Mouse (Mus musculus): ENCODE results near the gene Abr.

- TF ChIP-seq MYOG (IDR thresholded peaks at IDR 0.05; ENCODE audit: control insufficient read depth in 1 of 3, insufficient read depth in 1 of 3, insufficient read length in 2 of 3, low read depth in 2 of 3) (no peak), POLR2A (IDR thresholded peaks at IDR 0.05; ENCODE audit: insufficient read length, low read depth) (peak; percentile 14), TCF12 (IDR thresholded peaks at IDR 0.05; ENCODE audit: insufficient read depth, poor library complexity, severe bottlenecking) (no peak), MAX (IDR thresholded peaks at IDR 0.05; ENCODE audit: low read depth) (no peak), CEBPB (IDR thresholded peaks at IDR 0.05; ENCODE audit: insufficient read depth, poor library complexity, severe bottlenecking) (no peak), POLR2AphosphoS2 (IDR thresholded peaks at IDR 0.05; ENCODE audit: insufficient read length, low read depth) (no peak), SRF (IDR thresholded peaks at IDR 0.05; ENCODE audit: control insufficient read depth, insufficient read length, low read depth) (no peak), USF1 (IDR thresholded peaks at IDR 0.05; ENCODE audit: low read depth) (no peak), E2F4 (IDR thresholded peaks at IDR 0.05; ENCODE audit: insufficient read depth) (no peak), REST (IDR thresholded peaks at IDR 0.05; ENCODE audit: insufficient read depth, insufficient read length) (no peak)
These were observed 202.9 kb downstream of the Abr start for GRCm38 (mm10) chr11:76419179-76419578.
